Mouse (Mus musculus): ENCODE results near the gene Socs2.

The Socs2 gene

DNA sequence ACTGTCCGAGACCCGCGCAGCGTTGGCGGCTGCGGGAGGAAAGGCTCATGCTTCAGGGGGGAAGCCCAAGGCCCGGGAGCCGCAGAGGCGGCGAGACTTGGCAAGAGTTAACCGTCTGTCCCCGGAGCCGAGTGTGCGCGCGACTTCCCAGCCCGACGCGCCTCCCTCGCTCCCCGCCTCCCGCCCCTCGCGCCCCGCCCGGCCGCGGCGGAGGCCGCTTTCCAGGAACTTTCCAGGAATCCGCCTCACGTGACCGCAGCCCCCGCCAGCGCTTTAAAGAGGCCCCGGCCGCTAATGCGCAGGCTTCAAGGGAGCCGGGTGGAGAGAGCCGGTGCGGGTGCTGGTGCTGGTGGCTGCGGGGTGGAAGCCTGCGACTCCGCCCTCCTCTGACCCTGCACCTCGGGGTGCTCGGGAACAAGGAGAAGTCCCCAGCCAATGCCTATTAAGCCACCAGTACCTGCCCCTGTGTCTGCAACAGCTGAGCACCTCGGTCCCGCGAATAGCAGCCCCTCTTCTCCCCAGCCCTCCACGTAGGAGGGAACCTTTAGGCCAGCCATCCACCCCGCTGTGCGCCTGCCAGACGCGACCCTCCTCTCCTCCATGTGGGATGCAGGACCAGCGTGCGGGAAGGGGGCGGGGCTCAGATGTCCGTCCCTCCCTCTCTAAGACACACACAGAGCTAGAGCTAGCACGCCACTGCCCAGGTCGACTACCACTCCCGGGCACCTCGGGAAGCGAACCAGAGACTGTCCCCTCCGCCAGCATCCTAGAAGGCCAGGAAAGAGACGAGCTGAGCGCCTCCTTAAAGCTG is at the start of gene Socs2:
Gene Socs2 (minus strand): TSS at position 496 of the 811 bp plus-strand sequence.
- peak; percentile 68 to 76 for DNase-seq

GRCm38 (mm10) chr10:95465485-95465896 is 48.5 kb upstream of the Socs2 start:
- no peak for DNase-seq

GRCm38 (mm10) chr10:95464527-95464926 is 47.5 kb upstream of the Socs2 start:
- DNase-seq: no peak

GRCm38 (mm10) chr10:95462231-95462630 is 45.3 kb upstream of the Socs2 start:
- DNase-seq: no peak

DNA sequence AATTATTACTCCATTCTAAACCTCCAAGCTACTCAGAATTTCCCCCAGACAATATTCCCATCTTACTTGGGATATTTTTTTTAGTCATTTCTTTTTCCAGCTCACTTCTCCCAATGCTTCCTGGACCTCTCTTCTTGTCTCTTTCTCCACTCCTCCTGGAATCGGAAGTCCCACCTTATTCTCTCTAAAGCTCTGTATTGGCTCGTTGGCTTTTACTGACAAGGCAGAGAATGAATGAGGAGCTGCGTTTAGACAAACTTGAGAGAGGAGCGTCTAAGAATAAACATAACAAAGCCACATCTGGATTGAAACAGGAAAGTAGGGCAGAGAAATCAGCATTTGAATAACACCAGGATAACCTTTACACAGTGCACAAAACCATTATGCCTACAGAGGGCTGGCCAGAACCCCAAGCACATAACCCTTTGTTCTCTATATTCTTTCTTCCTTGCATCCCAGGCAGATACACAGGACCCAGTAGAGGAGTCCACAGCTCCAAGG is 44.1 kb upstream of the Socs2 start:
- DNase-seq: no peak

GRCm38 (mm10) chr10:95458050-95458806 is 41.2 kb upstream of the Socs2 start:
- no peak for DNase-seq

DNA sequence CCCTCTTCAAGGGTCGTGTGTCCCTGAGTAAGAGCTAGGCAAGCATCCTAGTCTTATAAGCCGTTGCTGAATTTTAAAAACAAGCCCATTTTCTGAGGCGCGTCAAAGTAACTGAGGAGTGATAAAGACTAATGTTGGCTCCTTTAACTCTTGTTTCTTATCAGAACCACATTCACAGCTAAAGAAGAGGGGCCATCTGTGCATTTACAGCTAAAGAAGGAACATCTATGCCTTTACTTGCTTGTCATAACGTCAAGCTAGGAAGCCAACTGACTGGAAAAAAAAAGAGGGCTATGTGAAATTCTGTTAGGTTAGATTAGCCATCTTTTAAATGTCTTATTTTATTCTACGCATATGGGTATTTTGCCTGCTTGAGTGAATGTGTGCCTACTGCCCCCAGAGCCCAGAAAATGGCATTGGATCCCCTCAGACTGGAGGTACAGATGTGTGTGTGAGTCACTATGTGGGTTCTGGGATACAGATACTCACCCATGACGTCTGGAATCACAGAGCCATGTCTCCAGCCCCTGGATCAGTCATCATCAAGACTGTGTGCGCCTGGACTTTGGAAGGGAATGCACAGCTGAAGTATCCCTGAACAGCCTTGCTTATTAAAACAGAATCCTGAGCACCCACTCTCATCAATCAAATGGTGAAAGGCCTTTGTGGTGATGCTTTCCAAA is 40.5 kb upstream of the Socs2 start:
- no peak for DNase-seq

DNA sequence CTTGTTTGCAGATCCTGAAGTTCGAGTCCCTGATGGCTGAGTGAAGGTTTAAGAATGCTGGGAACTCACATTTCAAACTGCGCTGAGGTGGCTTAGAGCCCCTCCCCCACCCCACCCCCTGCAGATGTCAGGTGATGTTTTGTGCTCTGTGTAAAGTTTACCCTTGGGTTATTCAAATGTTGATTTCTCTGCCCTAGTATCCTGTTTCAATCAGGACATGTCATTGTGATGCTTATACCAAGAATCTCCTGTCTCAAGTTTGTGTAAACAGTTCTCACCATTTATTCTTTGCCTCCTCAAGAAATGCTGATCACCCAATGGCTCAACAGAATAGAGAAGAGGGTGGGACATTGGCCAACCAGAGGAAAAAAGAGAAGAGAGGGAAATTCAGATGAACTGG is 39.1 kb upstream of the Socs2 start:
- no peak for DNase-seq

DNA sequence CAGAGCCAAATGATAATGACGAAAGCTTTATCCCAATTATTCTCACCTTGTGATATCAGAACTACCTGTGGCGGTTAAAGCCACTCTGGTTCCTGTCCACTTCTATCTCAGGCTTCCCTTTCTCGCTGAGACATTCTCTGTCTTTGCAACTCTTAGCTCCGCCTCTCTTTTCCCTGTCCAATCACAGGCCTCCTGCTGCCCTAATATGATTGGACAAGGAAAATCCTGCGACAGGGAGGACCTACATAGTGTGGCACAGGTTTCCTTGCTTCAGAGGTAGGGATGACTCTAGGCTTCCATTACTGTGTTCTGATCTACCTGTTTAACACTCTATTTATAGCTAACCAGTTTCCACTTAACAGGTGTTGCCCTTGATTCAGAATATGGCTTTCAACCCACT is 36.3 kb upstream of the Socs2 start:
- DNase-seq: no peak

DNA sequence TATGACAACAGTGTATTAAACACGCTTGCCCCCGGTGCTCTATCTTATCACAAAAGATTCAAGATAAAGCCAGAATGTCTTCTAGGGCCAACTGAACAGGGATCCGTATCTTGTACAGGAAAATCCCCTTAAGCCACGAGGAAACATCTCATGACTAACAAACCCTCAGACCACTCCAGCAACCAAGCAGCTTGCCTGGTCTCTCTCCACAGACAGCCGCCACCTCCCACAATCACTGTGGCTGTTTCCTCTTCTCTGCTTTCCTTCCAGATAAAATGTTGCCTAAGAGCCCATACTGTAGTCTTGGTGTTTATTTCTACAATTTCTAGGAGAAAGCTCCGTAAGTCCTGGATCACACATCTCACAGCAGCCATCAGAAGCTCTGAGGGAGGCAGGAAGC is 32.1 kb upstream of the Socs2 start:
- DNase-seq: no peak

DNA sequence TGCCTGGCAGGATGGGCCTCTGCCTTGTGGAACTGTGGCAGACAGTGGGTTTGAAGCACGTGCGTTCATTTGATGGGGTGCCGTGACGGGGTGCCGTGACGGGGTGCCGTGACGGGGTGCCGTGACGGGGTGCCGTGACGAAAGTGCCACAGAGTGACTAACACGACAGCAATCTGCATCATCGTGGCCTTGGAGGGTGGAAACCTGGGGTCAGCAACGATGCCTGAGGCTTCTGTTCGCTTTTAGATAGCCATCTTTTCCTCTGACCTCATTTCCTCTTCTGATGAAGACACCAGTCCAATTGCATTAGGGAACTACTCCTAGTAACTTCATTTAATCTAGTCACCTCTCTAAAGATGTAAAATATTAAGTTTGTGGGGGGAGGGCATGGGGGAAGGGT is 31.0 kb upstream of the Socs2 start:
- DNase-seq: no peak

DNA sequence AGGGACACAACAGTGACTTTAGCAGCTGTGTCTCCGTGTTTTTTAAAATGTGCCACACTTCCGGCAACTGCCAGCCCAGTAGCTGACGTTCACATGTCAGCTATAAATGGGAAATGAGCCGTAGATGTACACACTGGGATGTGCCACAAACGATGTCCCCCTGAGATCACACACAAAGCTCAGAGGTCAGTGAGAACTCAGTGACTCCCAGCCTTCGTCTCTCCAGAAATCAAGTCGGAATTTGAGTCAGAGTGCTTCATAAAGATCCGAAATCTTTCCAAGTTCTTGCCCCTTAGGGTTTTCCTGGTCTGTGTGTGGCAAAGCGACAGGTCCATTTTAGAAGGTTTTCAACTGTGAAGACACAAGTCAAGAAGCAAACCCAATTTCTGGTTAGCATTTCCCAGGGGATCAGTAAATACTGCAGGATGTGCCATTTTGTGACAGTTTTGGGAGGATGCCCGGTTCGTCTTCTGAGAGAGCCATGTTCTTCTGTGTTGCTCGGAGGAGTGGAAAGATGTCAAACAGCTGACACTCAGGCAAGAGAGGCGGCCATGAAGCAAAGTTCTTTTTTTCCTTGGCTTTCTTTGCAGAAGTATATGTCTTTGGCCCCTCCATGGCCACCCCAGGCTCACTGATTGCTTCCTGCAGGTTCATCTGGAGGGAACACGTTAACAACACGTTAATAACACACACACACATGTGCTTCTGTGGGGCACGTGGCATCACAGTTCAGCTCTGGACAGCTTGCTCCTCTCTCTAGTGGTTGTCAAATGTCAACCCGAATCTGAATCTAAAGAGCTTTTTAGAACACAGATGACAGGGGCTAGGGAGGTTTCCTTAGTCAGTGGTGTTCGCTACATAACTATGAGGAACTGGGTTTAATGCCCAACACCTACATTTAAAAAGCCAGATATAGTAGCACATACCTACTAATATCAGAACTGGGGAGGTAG is 28.4 kb upstream of the Socs2 start:
- DNase-seq: no peak

- DNase-seq: no peak
These were observed 25.4 kb upstream of the Socs2 start for GRCm38 (mm10) chr10:95442334-95442733.

DNA sequence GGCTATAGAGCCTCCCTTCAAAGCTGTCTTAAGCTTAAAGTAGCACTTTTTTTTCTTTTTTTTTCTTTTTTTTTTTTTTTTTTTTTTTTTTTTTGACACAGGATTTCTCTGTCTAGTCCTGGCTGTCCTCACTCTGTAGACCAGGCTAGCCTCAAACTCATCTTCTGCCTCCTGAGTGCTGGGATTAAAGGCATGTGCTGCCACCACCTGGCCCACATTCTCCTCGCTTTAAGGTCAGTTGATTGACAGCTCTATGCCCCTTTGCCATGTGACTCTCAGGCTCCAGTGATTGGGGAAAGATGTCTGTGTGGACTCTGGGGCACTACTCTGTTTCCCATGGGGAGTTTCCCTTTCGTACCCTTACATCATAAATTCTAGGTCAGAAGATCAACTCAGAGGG is 23.6 kb upstream of the Socs2 start:
- no peak for DNase-seq

GRCm38 (mm10) chr10:95439718-95440339 is 22.8 kb upstream of the Socs2 start:
- DNase-seq: no peak

- DNase-seq: no peak
These were observed 22.0 kb upstream of the Socs2 start for GRCm38 (mm10) chr10:95438941-95439340.

DNA sequence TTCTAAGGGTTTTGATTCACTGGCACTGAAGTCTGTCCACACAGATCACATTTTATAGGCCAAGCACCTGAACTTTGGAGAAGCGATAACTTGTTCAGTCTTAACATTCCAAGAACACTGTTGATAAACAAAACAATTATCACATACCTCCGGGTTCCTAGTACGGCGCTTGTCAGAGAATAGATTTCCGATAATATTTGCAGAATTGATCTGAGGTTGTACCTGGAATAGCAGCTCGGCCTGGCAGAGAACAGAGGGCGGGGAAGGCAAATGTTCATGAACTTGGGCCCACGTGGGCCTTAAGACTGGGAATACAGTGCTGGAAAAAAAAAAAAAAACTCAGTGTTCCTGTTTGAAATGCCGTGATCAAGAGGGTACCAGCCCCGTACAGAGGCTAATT is 13.3 kb upstream of the Socs2 start:
- no peak for DNase-seq

DNA sequence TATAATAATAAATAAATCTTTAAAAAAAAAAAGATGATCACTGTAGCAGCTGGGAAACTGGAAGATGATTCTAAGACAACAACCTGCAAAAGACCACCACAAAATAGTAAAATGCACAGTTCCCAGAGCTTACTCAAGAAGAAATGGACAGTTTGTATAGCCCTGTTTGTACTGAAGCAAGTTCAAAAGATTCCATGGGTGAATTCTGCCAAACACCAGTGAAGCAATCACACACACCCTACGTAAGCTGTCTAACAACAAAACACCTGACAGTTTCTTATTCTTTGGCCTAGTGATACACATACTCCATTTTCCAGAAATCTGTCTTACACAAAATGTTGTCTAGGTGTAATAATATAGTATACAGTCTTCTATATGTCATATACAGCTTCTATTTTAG is 12.1 kb upstream of the Socs2 start:
- DNase-seq: no peak

GRCm38 (mm10) chr10:95426207-95427115 is 9.5 kb upstream of the Socs2 start:
- DNase-seq: no peak

GRCm38 (mm10) chr10:95422681-95423080 is 5.7 kb upstream of the Socs2 start:
- no peak for DNase-seq

GRCm38 (mm10) chr10:95420284-95420683 is 3.3 kb upstream of the Socs2 start:
- DNase-seq: no peak

All from cerebellum, postnatal 36 days (tissue).